Mouse (Mus musculus) right cerebral cortex, adult 2 months (tissue): ENCODE measurements around the gene Cuedc2.

Source experiments
- DNase-seq, 2 experiments: peaks; one replicate each; pipeline ENCODE4 v3.0.0; 2021 to 2022; ENCODE audit warnings: low spot score in 2 of 2

Cuedc2 gene

GRCm38 (mm10) chr19:46338331-46338936 is at the start of gene Cuedc2:
Gene Cuedc2, minus strand, starts transcription at chr19:46338702.
- peak; percentile 100 for DNase-seq

- DNase-seq: no peak
These were observed 43.8 kb upstream of the Cuedc2 start for GRCm38 (mm10) chr19:46382275-46382674.

GRCm38 (mm10) chr19:46375891-46376290 is 37.4 kb upstream of the Cuedc2 start:
- DNase-seq: no peak

- peak; percentile 35 to 62 for DNase-seq
These were observed 37.0 kb upstream of the Cuedc2 start for GRCm38 (mm10) chr19:46375489-46375888.

GRCm38 (mm10) chr19:46374477-46375088 is 36.1 kb upstream of the Cuedc2 start:
- no peak for DNase-seq

- DNase-seq: peak; percentile 59 to 78
These were observed 30.7 kb upstream of the Cuedc2 start for GRCm38 (mm10) chr19:46369204-46369603.

- DNase-seq: peak; percentile 62 to 69
These were observed 29.5 kb upstream of the Cuedc2 start for GRCm38 (mm10) chr19:46367798-46368590.

GRCm38 (mm10) chr19:46363294-46364009 is 24.9 kb upstream of the Cuedc2 start:
- DNase-seq: no peak

- no peak for DNase-seq
These were observed 23.6 kb upstream of the Cuedc2 start for GRCm38 (mm10) chr19:46362104-46362503.

- DNase-seq: no peak
These were observed 19.9 kb upstream of the Cuedc2 start for GRCm38 (mm10) chr19:46358381-46358780.

- no peak for DNase-seq
These were observed 19.1 kb upstream of the Cuedc2 start for GRCm38 (mm10) chr19:46357344-46358280.

GRCm38 (mm10) chr19:46356701-46357138 is 18.2 kb upstream of the Cuedc2 start:
- DNase-seq: peak; percentile 91 to 92

GRCm38 (mm10) chr19:46350168-46350932 is 11.8 kb upstream of the Cuedc2 start, which contains the start of gene 2310034G01Rik:
Gene 2310034G01Rik, minus strand, starts transcription at chr19:46350302.
- DNase-seq: no peak

- DNase-seq: no peak
These were observed 11.0 kb upstream of the Cuedc2 start for GRCm38 (mm10) chr19:46349550-46349949.

GRCm38 (mm10) chr19:46348761-46349458 is 10.4 kb upstream of the Cuedc2 start:
- peak; percentile 91 to 93 for DNase-seq

- no peak for DNase-seq
These were observed 9.6 kb upstream of the Cuedc2 start for GRCm38 (mm10) chr19:46347936-46348668.

GRCm38 (mm10) chr19:46347146-46347545 is 8.6 kb upstream of the Cuedc2 start:
- no peak for DNase-seq

GRCm38 (mm10) chr19:46344710-46345419 is 6.4 kb upstream of the Cuedc2 start:
- DNase-seq: no peak
